In the genomic region with DNA sequence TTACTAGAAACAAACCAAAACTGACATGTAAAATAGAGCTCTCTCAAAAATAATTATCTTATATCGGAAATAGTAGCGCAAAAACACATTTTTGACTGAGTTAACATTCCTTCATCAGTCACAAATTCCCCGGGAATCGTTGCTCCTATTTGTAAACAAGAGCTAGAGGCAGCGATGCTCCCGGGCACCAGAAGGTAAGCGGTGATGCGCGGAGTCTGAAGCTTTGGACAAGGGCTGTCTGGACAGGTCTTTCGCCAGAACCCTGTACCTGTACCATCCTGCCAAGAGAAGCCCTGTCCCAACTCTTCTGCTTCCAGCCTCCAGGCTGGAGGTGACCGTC, we compare ENCODE assay signal across 7 mouse cellular contexts. TPM values are rescaled to one million over a fixed set of nuclear protein-coding genes. Genes with fewer than 3 reads are reported as not detected.
DNase-seq lines count a peak whose midpoint lies in the region; ATAC-seq lines count a peak whose summit lies in the region.

No protein-coding gene starts in this region.

- H3K27me3 ChIP-seq in megakaryocyte, embryonic 14.5 days (replicated peaks), result peaks cover 71% of the 10 kb centered on the region
- H3K27me3 ChIP-seq in forebrain, embryonic 11.5 days (ENCODE audit: control insufficient read depth, insufficient read depth, low read length), result peaks cover 15% of the 10 kb centered on the region
- H3K27me3 ChIP-seq in limb, embryonic 12.5 days, result peaks cover 34% of the 10 kb centered on the region
- H3K27me3 ChIP-seq in stomach, embryonic 14.5 days (ENCODE audit: control insufficient read depth, insufficient read depth, low read length), result 0 out of 2 replicates have a peak, but pooled peaks cover 2% of the 10 kb centered on the region

- WGBS in forebrain, embryonic 11.5 days, result 9% methylated on average over 11 of the region's 11 CpGs
- 9% methylated on average over 11 of the region's 11 CpGs for WGBS in limb, embryonic 12.5 days
- 8% methylated on average over 11 of the region's 11 CpGs for WGBS in stomach, embryonic 14.5 days

- peaks cover 21% of the 10 kb centered on the region for H3K4me1 ChIP-seq in megakaryocyte, embryonic 14.5 days
- H3K4me1 ChIP-seq in forebrain, embryonic 11.5 days (replicated peaks; ENCODE audit: control insufficient read depth, insufficient read depth, low read length), result peaks cover 14% of the 10 kb centered on the region
- peaks cover 16% of the 10 kb centered on the region for H3K4me1 ChIP-seq in limb, embryonic 12.5 days (replicated peaks)
- H3K4me1 ChIP-seq in stomach, embryonic 14.5 days (ENCODE audit: control insufficient read depth, insufficient read depth, low read length), result peaks cover 14% of the 10 kb centered on the region; the same call in 1 of the 2 replicates

- H3K36me3 ChIP-seq in megakaryocyte, embryonic 14.5 days (replicated peaks; ENCODE audit: low read length), result no peaks in the 10 kb centered on the region
- no peaks in the 10 kb centered on the region for H3K36me3 ChIP-seq in forebrain, embryonic 11.5 days (ENCODE audit: control insufficient read depth, insufficient read depth, low read length)
- no peaks in the 10 kb centered on the region for H3K36me3 ChIP-seq in limb, embryonic 12.5 days
- H3K36me3 ChIP-seq in stomach, embryonic 14.5 days (ENCODE audit: control insufficient read depth, insufficient read depth, low read length), result no peaks in the 10 kb centered on the region

- H3K27ac ChIP-seq in forebrain, embryonic 11.5 days (ENCODE audit: low read depth, low read length), result no peak overlapping the region
- no peak overlapping the region for H3K27ac ChIP-seq in limb, embryonic 12.5 days
- no peak overlapping the region for H3K27ac ChIP-seq in stomach, embryonic 14.5 days (ENCODE audit: low read length)

- no peak for ATAC-seq in megakaryocyte, adult 5-6 weeks (ENCODE audit: poor library complexity, severe bottlenecking)
- ATAC-seq in forebrain, embryonic 11.5 days (replicated peaks; ENCODE audit: low FRiP score), result no peak; the same call in 1 of the 2 replicates
- ATAC-seq in limb, embryonic 12.5 days (ENCODE audit: insufficient number of reproducible peaks, insufficient read depth, low FRiP score, low TSS enrichment, low read depth), result no peak
- no peak for ATAC-seq in stomach, embryonic 14.5 days (ENCODE audit: insufficient number of reproducible peaks, insufficient read depth, low FRiP score, low read depth)

- H3K4me2 ChIP-seq in forebrain, embryonic 11.5 days (ENCODE audit: low read depth, low read length, severe bottlenecking), result peak overlapping the region; percentile 93
- peak overlapping the region; percentile 97 for H3K4me2 ChIP-seq in limb, embryonic 12.5 days
- H3K4me2 ChIP-seq in stomach, embryonic 14.5 days (replicated peaks; ENCODE audit: low read depth, low read length), result peak overlapping the region; percentile 98

- peak overlapping the region; percentile 92 for H3K4me3 ChIP-seq in megakaryocyte, embryonic 14.5 days (replicated peaks)
- H3K4me3 ChIP-seq in forebrain, embryonic 11.5 days (ENCODE audit: low read depth, low read length), result peak overlapping the region; percentile 41
- peak overlapping the region; percentile 53 for H3K4me3 ChIP-seq in limb, embryonic 12.5 days (replicated peaks)
- H3K4me3 ChIP-seq in stomach, embryonic 14.5 days (ENCODE audit: low read depth, low read length), result peak overlapping the region; percentile 48

- H3K9me3 ChIP-seq in megakaryocyte, embryonic 14.5 days, result peaks cover 13% of the 10 kb centered on the region
- no peaks in the 10 kb centered on the region for H3K9me3 ChIP-seq in forebrain, embryonic 11.5 days (ENCODE audit: control insufficient read depth, low read length)
- no peaks in the 10 kb centered on the region for H3K9me3 ChIP-seq in limb, embryonic 12.5 days
- no peaks in the 10 kb centered on the region; the same call in 1 of the 2 replicates for H3K9me3 ChIP-seq in stomach, embryonic 14.5 days (ENCODE audit: control insufficient read depth, low read depth, low read length)

- H3K9ac ChIP-seq in forebrain, embryonic 11.5 days (ENCODE audit: low read length), result no peak overlapping the region; the same call in 1 of the 2 replicates
- no peak overlapping the region for H3K9ac ChIP-seq in limb, embryonic 12.5 days (replicated peaks)
- H3K9ac ChIP-seq in stomach, embryonic 14.5 days (replicated peaks; ENCODE audit: low read depth, low read length), result no peak overlapping the region

- no peak for DNase-seq in forebrain, embryonic 11.5 days (ENCODE audit: low spot score)
- no peak for DNase-seq in layer of hippocampus, adult 11-12 months (ENCODE audit: low spot score)
- DNase-seq in urinary bladder, postnatal 4 days (ENCODE audit: low spot score in 2 of 2), result no peak

RNA-seq across cellular contexts. Expression of a gene that starts 0.7 kb away (rescaled TPM):
- 0.03 and 0.97 TPM in 2 replicates for polyA plus RNA-seq in megakaryocyte, embryonic 14.5 days (2012; ENCODE audit: insufficient read depth, low replicate concordance)
- total RNA-seq in megakaryocyte, adult 5-6 weeks (2015), result not detected in 2 replicates
- total RNA-seq in megakaryocyte, adult 5-6 weeks (2017), result not detected in 2 replicates
- polyA plus RNA-seq in forebrain, embryonic 11.5 days (2014; fragmentation: Nextera tagmentation; extraction: Ambion mirVana), result 0.23 and 0.24 TPM in 2 replicates
- polyA plus RNA-seq in limb, embryonic 12.5 days (2016; fragmentation: Nextera tagmentation; extraction: Ambion mirVana), result 0.10 and 0.16 TPM in 2 replicates
- 0.41 and 0.57 TPM in 2 replicates for polyA plus RNA-seq in stomach, embryonic 14.5 days (2014; fragmentation: Nextera tagmentation; extraction: Ambion mirVana)

RNA-seq across cellular contexts. Expression of a gene that starts 15.9 kb away (rescaled TPM):
- polyA plus RNA-seq in megakaryocyte, embryonic 14.5 days (2012; ENCODE audit: insufficient read depth, low replicate concordance), result 2.9 and 3.7 TPM in 2 replicates
- 5.8 and 7.1 TPM in 2 replicates for total RNA-seq in megakaryocyte, adult 5-6 weeks (2015)
- total RNA-seq in megakaryocyte, adult 5-6 weeks (2017), result 5.7 and 7.5 TPM in 2 replicates
- polyA plus RNA-seq in forebrain, embryonic 11.5 days (2014; fragmentation: Nextera tagmentation; extraction: Ambion mirVana), result 14.0 and 14.5 TPM in 2 replicates
- polyA plus RNA-seq in limb, embryonic 12.5 days (2016; fragmentation: Nextera tagmentation; extraction: Ambion mirVana), result 14.8 and 15.8 TPM in 2 replicates
- 13.8 and 15.2 TPM in 2 replicates for polyA plus RNA-seq in stomach, embryonic 14.5 days (2014; fragmentation: Nextera tagmentation; extraction: Ambion mirVana)

Comparison
In these comparisons a context has a peak if more than half of its experiments do, and no peak if none do; other contexts are left out.
1. H3K4me3 ChIP-seq: peak in every context shown above with its lines; median percentile 92 in megakaryocyte, embryonic 14.5 days; 53 in limb, embryonic 12.5 days; 48 in stomach, embryonic 14.5 days; 41 in forebrain, embryonic 11.5 days.